Mouse (Mus musculus) CH12.LX (cell line): ENCODE measurements around the gene Anapc15-ps. TPM values are rescaled to one million over a fixed set of nuclear protein-coding genes. Genes with fewer than 3 reads are reported as not detected.

Experiments used
- DNase-seq: peaks from one replicate; pipeline ENCODE4 v3.0.0-alpha.2; 2013; ENCODE audit errors: extremely low read depth
- H3K27ac ChIP-seq: 2 replicates; pipeline ENCODE4 v1.5.1; 2012; ENCODE audit warnings: low read depth, mild to moderate bottlenecking, control low read depth, moderate library complexity; ENCODE audit not compliant: insufficient read depth
- H3K27me3 ChIP-seq: replicated peaks from 2 replicates; pipeline ENCODE3; 2012; ENCODE audit warnings: inconsistent platforms
- H3K36me3 ChIP-seq, 2 experiments: replicated peaks in 1 of 2; 2 replicates each; pipeline versions ENCODE3 to v1.6.1; 2012; ENCODE audit warnings: inconsistent platforms in 1 of 2, low read length in 1 of 2, mild to moderate bottlenecking in 1 of 2, mixed read lengths in 1 of 2, moderate library complexity in 1 of 2; ENCODE audit not compliant: control insufficient read depth in 1 of 2, insufficient read depth in 1 of 2
- H3K4me1 ChIP-seq, 2 experiments: 2 replicates each; pipeline ENCODE4 v1.6.1; 2012; ENCODE audit warnings: inconsistent platforms in 1 of 2, moderate library complexity in 1 of 2; ENCODE audit not compliant: insufficient read depth in 2 of 2, control insufficient read depth in 1 of 2
- H3K4me2 ChIP-seq: 2 replicates; pipeline ENCODE4 v1.6.1; 2012; ENCODE audit warnings: low read depth, mild to moderate bottlenecking, control low read depth; ENCODE audit not compliant: poor library complexity, insufficient read depth, severe bottlenecking
- H3K4me3 ChIP-seq, 3 experiments: fragments of 150-350 bp in 1 of 3; sonication (generic) in 1 of 3; replicated peaks in 1 of 3; 2 replicates each; pipeline versions ENCODE3 to v1.5.1; 2011 to 2012; ENCODE audit warnings: low read depth in 2 of 3, low read length in 2 of 3, mild to moderate bottlenecking in 2 of 3, moderate library complexity in 2 of 3, control low read depth in 1 of 3, improper control_type of control experiment in 1 of 3, inconsistent platforms in 1 of 3, mixed read lengths in 1 of 3; ENCODE audit not compliant: poor library complexity in 1 of 3
- H3K79me2 ChIP-seq: replicated peaks from 2 replicates; pipeline ENCODE4 v1.6.1; 2012; ENCODE audit warnings: mild to moderate bottlenecking, moderate library complexity; ENCODE audit not compliant: control insufficient read depth, poor library complexity, insufficient read depth, severe bottlenecking; ENCODE audit errors: extremely low read depth
- H3K9ac ChIP-seq: 2 replicates; pipeline ENCODE4 v1.6.1; 2012; ENCODE audit warnings: low read depth, mild to moderate bottlenecking, control low read depth, moderate library complexity; ENCODE audit not compliant: insufficient read depth
- H3K9me3 ChIP-seq: replicated peaks from 2 replicates; pipeline ENCODE3; 2012; ENCODE audit warnings: low read length, inconsistent platforms, mixed read lengths
- BHLHE40 ChIP-seq: IDR thresholded peaks from 2 replicates; pipeline ENCODE4 v1.6.1; 2011; ENCODE audit warnings: mild to moderate bottlenecking, low read depth, low read length, improper control_type of control experiment
- CTCF ChIP-seq, 2 experiments: IDR thresholded peaks in 1 of 2; conservative IDR thresholded peaks in 1 of 2; 2 replicates each; pipeline ENCODE4 v1.5.1; 2011 to 2012; ENCODE audit warnings: low read depth in 2 of 2, low read length in 2 of 2, improper control_type of control experiment in 1 of 2, inconsistent platforms in 1 of 2, mild to moderate bottlenecking in 1 of 2, moderate library complexity in 1 of 2
- ELF1 ChIP-seq: IDR thresholded peaks from 2 replicates; pipeline ENCODE4 v1.6.1; 2014; ENCODE audit warnings: low read depth, mild to moderate bottlenecking, inconsistent platforms, low read length, improper control_type of control experiment
- ETS1 ChIP-seq: conservative IDR thresholded peaks from 2 replicates; pipeline ENCODE4 v1.6.1; 2012; ENCODE audit warnings: low read depth, mild to moderate bottlenecking, inconsistent platforms, low read length, improper control_type of control experiment, moderate library complexity
- GABPA ChIP-seq: IDR thresholded peaks from 2 replicates; pipeline ENCODE4 v1.6.1; 2012; ENCODE audit warnings: low read depth, low read length, improper control_type of control experiment, inconsistent platforms; ENCODE audit not compliant: insufficient replicate concordance
- JUN ChIP-seq: IDR thresholded peaks from 2 replicates; pipeline ENCODE4 v1.6.1; 2011; ENCODE audit warnings: low read depth, mild to moderate bottlenecking, low read length, improper control_type of control experiment, moderate library complexity; ENCODE audit not compliant: insufficient read depth
- JUND ChIP-seq: conservative IDR thresholded peaks from 2 replicates; pipeline ENCODE4 v1.6.1; 2011; ENCODE audit warnings: low read depth, low read length, improper control_type of control experiment
- KAT2A ChIP-seq: IDR thresholded peaks from 2 replicates; pipeline ENCODE4 v1.6.1; 2012; ENCODE audit warnings: low read length, improper control_type of control experiment, inconsistent platforms; ENCODE audit not compliant: insufficient replicate concordance
- MAFK ChIP-seq: IDR thresholded peaks from 2 replicates; pipeline ENCODE4 v1.6.1; 2011; ENCODE audit warnings: low read length, improper control_type of control experiment; ENCODE audit not compliant: insufficient replicate concordance
- MAX ChIP-seq: IDR thresholded peaks from 2 replicates; pipeline ENCODE4 v1.6.1; 2011; ENCODE audit warnings: low read length, improper control_type of control experiment
- MAZ ChIP-seq: IDR thresholded peaks from 2 replicates; pipeline ENCODE4 v1.6.1; 2012; ENCODE audit warnings: low read depth, mild to moderate bottlenecking, inconsistent platforms, low read length, improper control_type of control experiment, moderate library complexity
- MXI1 ChIP-seq: IDR thresholded peaks from 2 replicates; pipeline ENCODE4 v1.6.1; 2011; ENCODE audit warnings: mild to moderate bottlenecking, low read depth, low read length, improper control_type of control experiment
- MYC ChIP-seq: IDR thresholded peaks from 2 replicates; pipeline ENCODE4 v1.6.1; 2011; ENCODE audit warnings: low read depth, mild to moderate bottlenecking, improper control_type of control experiment, low read length
- NELFE ChIP-seq: IDR thresholded peaks from 2 replicates; pipeline ENCODE4 v1.6.1; 2011; ENCODE audit warnings: low read depth, low read length, improper control_type of control experiment
- POLR2A ChIP-seq: IDR thresholded peaks from 2 replicates; pipeline ENCODE4 v1.6.1; 2011; ENCODE audit warnings: low read depth, mild to moderate bottlenecking, improper control_type of control experiment, low read length
- RAD21 ChIP-seq: IDR thresholded peaks from 2 replicates; pipeline ENCODE4 v1.6.1; 2011; ENCODE audit warnings: low read depth, mild to moderate bottlenecking, low read length, improper control_type of control experiment, moderate library complexity
- SIN3A ChIP-seq: IDR thresholded peaks from 2 replicates; pipeline ENCODE4 v1.6.1; 2012; ENCODE audit warnings: low read length, improper control_type of control experiment, inconsistent platforms
- SMC3 ChIP-seq: IDR thresholded peaks from 2 replicates; pipeline ENCODE4 v1.6.1; 2011; ENCODE audit warnings: low read depth, low read length, improper control_type of control experiment
- TCF12 ChIP-seq: IDR thresholded peaks from 2 replicates; pipeline ENCODE4 v1.6.1; 2014; ENCODE audit warnings: low read depth, mild to moderate bottlenecking, inconsistent platforms, low read length, improper control_type of control experiment
- ZKSCAN1 ChIP-seq: IDR thresholded peaks from 2 replicates; pipeline ENCODE4 v1.6.1; 2012; ENCODE audit warnings: low read depth, inconsistent platforms, low read length, improper control_type of control experiment, borderline replicate concordance
- dilution Hi-C: fragments of 300-500 bp; cut with MboI; formaldehyde crosslinking; loops from 2 replicates; pipeline ENCODE4 v1.14.3; 2020; ENCODE audit warnings: low sequenced_read_pairs; ENCODE audit not compliant: extremely low pct_unique_long_range_greater_than_20kb, extremely low pct_ligation_motif_present
- in situ Hi-C: fragments of 300-500 bp; cut with MboI; formaldehyde crosslinking; loops from 3 replicates; pipeline ENCODE4 v1.14.3; 2019; ENCODE audit warnings: low sequenced_read_pairs, low pct_ligation_motif_present, low pct_unique_long_range_greater_than_20kb, mixed read lengths
- polyA plus RNA-seq: library from polyadenylated mRNA; unstranded; fragments of >175 nt; gene quantifications from 2 replicates; pipeline ENCODE4 v1.2.1, GENCODE M21; 2012; ENCODE audit warnings: low read depth; ENCODE audit not compliant: insufficient read length
- total RNA-seq, 2 experiments: library from RNA; depleted of rRNA; stranded (reverse); fragments of 300-350 nt in 1 of 2; fragments of >200 nt in 1 of 2; gene quantifications; 2 replicates each; pipeline ENCODE4 v1.2.3; 2012 to 2014

The Anapc15-ps gene
- total and polyA plus RNA-seq, 3 experiments: 2.8 TPM; not detected in 2

DNA sequence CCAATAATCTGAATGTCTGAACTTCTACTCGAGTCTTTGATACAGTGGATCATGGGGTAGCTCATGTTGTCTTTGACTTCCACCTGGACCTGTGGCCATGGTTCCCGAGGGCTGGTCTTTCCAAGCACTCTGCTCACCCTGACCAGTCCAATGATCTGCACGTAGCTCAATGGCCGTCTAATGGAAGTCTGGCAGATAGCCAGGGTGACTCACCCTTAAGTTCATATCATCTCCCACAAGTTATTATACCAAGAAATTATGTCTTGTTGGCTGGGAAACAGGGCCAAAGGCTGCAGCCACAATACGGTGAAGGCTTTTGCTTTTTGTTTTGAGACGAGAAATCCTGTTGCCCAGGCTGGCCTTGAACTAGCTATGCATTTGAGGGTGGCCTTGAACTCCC, 45.9 kb downstream of the Anapc15-ps start:
- Histone ChIP-seq H3K9ac (no peak overlapping the region), H3K4me2 (no peak overlapping the region), H3K4me1 (peaks cover 0 to 4% of the 10 kb centered on the region in 2 experiments; a peak in 1 of 4 replicates), H3K36me3 (no peaks in the 10 kb centered on the region), H3K79me2 (no peaks in the 10 kb centered on the region), H3K27me3 (no peaks in the 10 kb centered on the region), H3K27ac (no peak overlapping the region), H3K9me3 (no peaks in the 10 kb centered on the region), H3K4me3 (no peak overlapping the region)
- in situ Hi-C loops (no loop called here), dilution Hi-C loops (no loop called here)
- no peak for DNase-seq
- TF ChIP-seq ELF1: no peak
- no peak for TF ChIP-seq SMC3
- TF ChIP-seq JUN: no peak
- no peak for TF ChIP-seq ZKSCAN1
- TF ChIP-seq MXI1: no peak
- TF ChIP-seq MAFK: no peak
- TF ChIP-seq TCF12: no peak
- TF ChIP-seq MAZ: no peak

GRCm38 (mm10) chr10:95625300-95625699, 48.0 kb downstream of the Anapc15-ps start:
- no peak overlapping the region for H3K9ac ChIP-seq
- H3K36me3 ChIP-seq: no peaks in the 10 kb centered on the region
- no peak for DNase-seq
- no peaks in the 10 kb centered on the region for H3K9me3 ChIP-seq
- no peak for TF ChIP-seq GABPA
- no peak overlapping the region for H3K4me2 ChIP-seq
- no peak overlapping the region for H3K27ac ChIP-seq
- H3K79me2 ChIP-seq: no peaks in the 10 kb centered on the region
- dilution Hi-C loops (no loop called here), in situ Hi-C loops (no loop called here)
- H3K4me1 ChIP-seq: peaks cover 0 to 4% of the 10 kb centered on the region in 2 experiments; a peak in 1 of 4 replicates
- H3K27me3 ChIP-seq: no peaks in the 10 kb centered on the region
- H3K4me3 ChIP-seq: no peak overlapping the region

DNA sequence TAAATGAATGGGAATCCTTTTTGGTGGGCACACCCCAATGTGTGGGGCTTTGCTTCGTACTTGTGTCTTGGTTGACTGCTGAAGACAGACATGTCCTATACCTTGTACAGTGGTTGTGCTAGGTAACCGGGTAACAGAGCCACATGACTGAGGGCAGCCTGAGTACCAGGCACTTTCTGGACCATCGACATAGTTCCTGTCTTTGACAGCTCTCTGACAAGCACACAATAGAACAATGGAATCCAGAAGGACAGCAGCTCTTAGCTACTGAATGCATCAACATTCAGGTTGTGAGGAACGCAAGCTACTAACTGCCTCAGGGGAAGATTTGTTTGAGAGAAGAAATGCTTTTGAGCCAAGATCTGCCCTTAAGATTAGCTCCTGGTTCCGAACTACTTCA, 49.2 kb downstream of the Anapc15-ps start:
- no peak overlapping the region for H3K9ac ChIP-seq

More for the DNA sequence above, 49.2 kb downstream of the Anapc15-ps start:
- Histone ChIP-seq H3K27ac (no peak overlapping the region), H3K27me3 (no peaks in the 10 kb centered on the region), H3K4me2 (no peak overlapping the region), H3K9me3 (no peaks in the 10 kb centered on the region), H3K79me2 (no peaks in the 10 kb centered on the region), H3K4me3 (no peak overlapping the region), H3K4me1 (no peaks in the 10 kb centered on the region), H3K36me3 (no peaks in the 10 kb centered on the region)
- no peak for DNase-seq
- dilution Hi-C loops (no loop called here), in situ Hi-C loops (no loop called here)
- TF ChIP-seq SMC3 (no peak), TCF12 (no peak), RAD21 (no peak), SIN3A (no peak), POLR2A (no peak), CTCF (conservative IDR thresholded peaks at IDR 0.05 in 1 of 2, IDR thresholded peaks at IDR 0.05 in 1 of 2; ENCODE audit: low read depth in 2 of 2, low read length in 2 of 2) (no peak), MYC (no peak), BHLHE40 (no peak), ETS1 (no peak), KAT2A (no peak), MAX (no peak), JUND (no peak), NELFE (no peak)
